Mouse (Mus musculus) erythroblast, adult 5-6 weeks (primary cell): ENCODE measurements around the gene Bcl2. TPM values are rescaled to one million over a fixed set of nuclear protein-coding genes. Genes with fewer than 3 reads are reported as not detected.
"Not testable (repeated sequence)": the region's sequence is repeated elsewhere in the genome, so short reads cannot be mapped to it uniquely, and the experiment has no call there.

Experiments
- ATAC-seq: replicated peaks from 2 replicates; pipeline ENCODE4 v1.8.0; 2016; ENCODE audit warnings: moderate number of reproducible peaks, mild to moderate bottlenecking, moderate TSS enrichment, inconsistent platforms; ENCODE audit not compliant: poor library complexity, low FRiP score, severe bottlenecking
- total RNA-seq, 2 experiments: library from RNA; stranded (forward) in 1 of 2; stranded (reverse) in 1 of 2; fragments of 150-400 nt in 1 of 2; fragments of 200-764, 138-1000 nt in 1 of 2; gene quantifications; 2 replicates each; pipeline versions ENCODE4 v1.2.3 to v1.2.4; 2015 to 2017; ENCODE audit warnings: low replicate concordance in 2 of 2

Bcl2 gene
- total RNA-seq, 2 experiments from 2014 or later = 1.7 to 3.5 TPM

- no peak for ATAC-seq
Measured at GRCm38 (mm10) chr1:106566120-106567086, 147.7 kb downstream of the Bcl2 start.

- ATAC-seq = no peak
Measured at GRCm38 (mm10) chr1:106565238-106565637, 148.8 kb downstream of the Bcl2 start.

GRCm38 (mm10) chr1:106564436-106564835 is 149.6 kb downstream of the Bcl2 start:
- ATAC-seq = no peak

- ATAC-seq = no peak
Measured at GRCm38 (mm10) chr1:106562751-106563150, 151.3 kb downstream of the Bcl2 start.

GRCm38 (mm10) chr1:106561085-106561760 is 152.9 kb downstream of the Bcl2 start:
- ATAC-seq = no peak

GRCm38 (mm10) chr1:106560105-106560504 is 154.0 kb downstream of the Bcl2 start:
- ATAC-seq = no peak

- no peak for ATAC-seq
Measured at GRCm38 (mm10) chr1:106559116-106559605, 154.9 kb downstream of the Bcl2 start.

GRCm38 (mm10) chr1:106555498-106556168 is 158.4 kb downstream of the Bcl2 start:
- ATAC-seq = no peak

GRCm38 (mm10) chr1:106553846-106554802 is 159.9 kb downstream of the Bcl2 start:
- ATAC-seq = no peak

GRCm38 (mm10) chr1:106552856-106553255 is 161.2 kb downstream of the Bcl2 start:
- ATAC-seq = no peak

- ATAC-seq = no peak
Measured at GRCm38 (mm10) chr1:106550580-106550979, 163.5 kb downstream of the Bcl2 start.

GRCm38 (mm10) chr1:106549025-106549424 is 165.0 kb downstream of the Bcl2 start:
- ATAC-seq = no peak

- no peak for ATAC-seq
Measured at GRCm38 (mm10) chr1:106544817-106545612, 169.1 kb downstream of the Bcl2 start.

GRCm38 (mm10) chr1:106542731-106543130 is 171.3 kb downstream of the Bcl2 start:
- no peak for ATAC-seq

- no peak for ATAC-seq
Measured at GRCm38 (mm10) chr1:106541851-106542250, 172.2 kb downstream of the Bcl2 start.

- no peak for ATAC-seq
Measured at GRCm38 (mm10) chr1:106540130-106540529, 173.9 kb downstream of the Bcl2 start.

- no peak for ATAC-seq
Measured at GRCm38 (mm10) chr1:106539029-106539428, 175.0 kb downstream of the Bcl2 start.

- ATAC-seq = not testable (repeated sequence)
Measured at GRCm38 (mm10) chr1:106534835-106535234, 179.2 kb downstream of the Bcl2 start.
